ENCODE assay signal across 10 mouse cellular contexts in genomic region chr9:37456481-37456910, GRCm38 (mm10). TPM values are rescaled to one million over a fixed set of nuclear protein-coding genes. Genes with fewer than 3 reads are reported as not detected.
DNase-seq lines count a peak whose midpoint lies in the region; ATAC-seq and TF ChIP-seq lines count a peak whose summit lies in the region.
"Had no signal": no experiment of that assay in that cellular context is flagged by ENCODE, and none has a peak within 500 bp of the region (broad histone marks: within the 10 kb centered on the region; RNA-seq: fewer than 3 reads in every experiment).

No protein-coding gene starts in this region.

- H3K36me3 ChIP-seq in kidney, postnatal 0 days (ENCODE audit: insufficient read depth, low read length) = no peaks in the 10 kb centered on the region
- no peaks in the 10 kb centered on the region for H3K36me3 ChIP-seq in forebrain, embryonic 15.5 days

- no peak for TF ChIP-seq CTCF in kidney, postnatal 0 days (IDR thresholded peaks at IDR 0.05; ENCODE audit: low read depth)

- H3K4me3 ChIP-seq in kidney, postnatal 0 days (replicated peaks; ENCODE audit: low read depth, low read length) = peak overlapping the region; percentile 15
- peak overlapping the region; percentile 33 for H3K4me3 ChIP-seq in forebrain, embryonic 15.5 days

- H3K27ac ChIP-seq in kidney, postnatal 0 days = no peak overlapping the region
- H3K27ac ChIP-seq in forebrain, embryonic 15.5 days (replicated peaks) = peak overlapping the region; percentile 63

- H3K9me3 ChIP-seq in kidney, postnatal 0 days (replicated peaks; ENCODE audit: low read length) = no peaks in the 10 kb centered on the region
- H3K9me3 ChIP-seq in forebrain, embryonic 15.5 days = no peaks in the 10 kb centered on the region

- 0% methylated on average over 19 of the region's 20 CpGs for WGBS in kidney, postnatal 0 days
- under 1% methylated on average over 17 of the region's 20 CpGs for WGBS in forebrain, embryonic 15.5 days

- no peaks in the 10 kb centered on the region; the same call in none of the 2 replicates for H3K4me1 ChIP-seq in kidney, postnatal 0 days (replicated peaks; ENCODE audit: insufficient read depth, low read length)
- H3K4me1 ChIP-seq in forebrain, embryonic 15.5 days = peaks cover 85% of the 10 kb centered on the region

- peak overlapping the region; percentile 43 for H3K4me2 ChIP-seq in kidney, postnatal 0 days (ENCODE audit: low read length)
- peak overlapping the region; percentile 43 for H3K4me2 ChIP-seq in forebrain, embryonic 15.5 days (replicated peaks)

- peak; percentile 56 for DNase-seq in kidney, postnatal 0 days (ENCODE audit: low spot score)
- no peak for DNase-seq in kidney, adult 9 months
- DNase-seq in cerebellum, adult 18-20 months = peak; percentile 61 to 70
- DNase-seq in layer of hippocampus, postnatal 10 days (ENCODE audit: low spot score in 2 of 2) = peak; percentile 76 to 83
- peak; percentile 58 for DNase-seq in neural tube, embryonic 10.5 days (ENCODE audit: extremely low spot score, low spot score)
- no peak for DNase-seq in natural killer cell, adult 2 months (ENCODE audit: low spot score in 2 of 2)
- DNase-seq in ovary, postnatal 14 days (ENCODE audit: low spot score) = no peak

- ATAC-seq in kidney, postnatal 0 days (replicated peaks; ENCODE audit: low FRiP score, low read depth) = no peak
- peak; percentile 84 for ATAC-seq in forebrain, embryonic 15.5 days (replicated peaks)
- ATAC-seq: Patski had no signal

- H3K9ac ChIP-seq in kidney, postnatal 0 days (ENCODE audit: low read depth, low read length) = no peak overlapping the region
- peak overlapping the region; percentile 33 for H3K9ac ChIP-seq in forebrain, embryonic 15.5 days (replicated peaks)

- peaks cover 86% of the 10 kb centered on the region for H3K27me3 ChIP-seq in kidney, postnatal 0 days (ENCODE audit: insufficient read depth, low read length)
- no peaks in the 10 kb centered on the region for H3K27me3 ChIP-seq in forebrain, embryonic 15.5 days

RNA-seq across cellular contexts. Expression of gene Robo3, which starts 23.4 kb away (rescaled TPM):
- 0.25 and 0.51 TPM in 2 replicates for polyA plus RNA-seq in kidney, postnatal 0 days (2015; fragmentation: Nextera tagmentation; extraction: Ambion mirVana)
- polyA plus RNA-seq in forebrain, embryonic 15.5 days (2015; fragmentation: Nextera tagmentation; extraction: Ambion mirVana) = 1.6 and 3.1 TPM in 2 replicates
- total RNA-seq in layer of hippocampus, postnatal 10 days (2021) = 10 to 100 TPM; 14.9 to 22.8 TPM
- total RNA-seq: liver, adult 2 months had no signal

RNA-seq across cellular contexts. Expression of gene Msantd2, which starts 32.6 kb away (rescaled TPM):
- polyA plus RNA-seq in kidney, postnatal 0 days (2015; fragmentation: Nextera tagmentation; extraction: Ambion mirVana) = 15.1 and 16.9 TPM in 2 replicates
- polyA plus RNA-seq in forebrain, embryonic 15.5 days (2015; fragmentation: Nextera tagmentation; extraction: Ambion mirVana) = 34.1 and 34.7 TPM in 2 replicates
- 10 to 100 TPM; 24.5 to 29.1 TPM for total RNA-seq in layer of hippocampus, postnatal 10 days (2021)

RNA-seq across cellular contexts. Expression of gene Robo4, which starts 54.8 kb away (rescaled TPM):
- 17.5 and 19.4 TPM in 2 replicates for polyA plus RNA-seq in kidney, postnatal 0 days (2015; fragmentation: Nextera tagmentation; extraction: Ambion mirVana)
- polyA plus RNA-seq in forebrain, embryonic 15.5 days (2015; fragmentation: Nextera tagmentation; extraction: Ambion mirVana) = 3.3 and 4.2 TPM in 2 replicates
- 1 to 10 TPM; 6.9 to 8.3 TPM for total RNA-seq in layer of hippocampus, postnatal 10 days (2021)
- polyA plus RNA-seq: Patski had no signal

Comparison
In these comparisons a context has a peak if more than half of its experiments do, and no peak if none do; other contexts are left out.
1. DNase-seq: peak in kidney, postnatal 0 days (single experiment), cerebellum, adult 18-20 months (2 of 2), layer of hippocampus, postnatal 10 days (2 of 2) and neural tube, embryonic 10.5 days (single experiment); none in kidney, adult 9 months (single experiment), natural killer cell, adult 2 months (0 of 2) and ovary, postnatal 14 days (single experiment).